Mouse (Mus musculus) hindbrain, embryonic 14.5 days (tissue): ENCODE measurements around the gene Cptp. TPM values are rescaled to one million over a fixed set of nuclear protein-coding genes. Genes with fewer than 3 reads are reported as not detected.

Source experiments
- ATAC-seq: fragments of 200-750 bp; cut with Nextera tagmentation; 2 replicates; pipeline ENCODE4 v1.8.0; 2017; ENCODE audit warnings: moderate number of reproducible peaks, mild to moderate bottlenecking, moderate TSS enrichment, moderate library complexity; ENCODE audit not compliant: low FRiP score
- DNase-seq: peaks from one replicate; pipeline ENCODE4 v3.0.0-alpha.2; 2015; ENCODE audit warnings: low spot score
- H3K27ac ChIP-seq: fragments of 300-500 bp; sonication (generic); 2 replicates; pipeline ENCODE4 v1.5.1; 2014; ENCODE audit warnings: mild to moderate bottlenecking, moderate library complexity
- H3K27me3 ChIP-seq: fragments of 300-500 bp; sonication (generic); 2 replicates; pipeline ENCODE4 v1.6.1; 2014; ENCODE audit warnings: mild to moderate bottlenecking, low read length, mixed read lengths; ENCODE audit not compliant: control insufficient read depth, insufficient read depth
- H3K36me3 ChIP-seq: fragments of 300-500 bp; sonication (generic); replicated peaks from 2 replicates; pipeline ENCODE4 v1.6.1; 2014; ENCODE audit not compliant: control insufficient read depth, insufficient read depth
- H3K4me1 ChIP-seq: fragments of 300-500 bp; sonication (generic); replicated peaks from 2 replicates; pipeline ENCODE4 v1.6.1; 2014; ENCODE audit warnings: antibody characterized with exemption, low read length, mixed read lengths; ENCODE audit not compliant: control insufficient read depth, insufficient read depth
- H3K4me2 ChIP-seq: fragments of 300-500 bp; sonication (generic); replicated peaks from 2 replicates; pipeline ENCODE4 v1.6.1; 2014; ENCODE audit warnings: mild to moderate bottlenecking, moderate library complexity
- H3K4me3 ChIP-seq: fragments of 300-500 bp; sonication (generic); replicated peaks from 2 replicates; pipeline ENCODE4 v1.5.1; 2014; ENCODE audit warnings: mild to moderate bottlenecking, low read length
- H3K9ac ChIP-seq: fragments of 300-500 bp; sonication (generic); 2 replicates; pipeline ENCODE4 v1.6.1; 2014
- H3K9me3 ChIP-seq: fragments of 300-500 bp; sonication (generic); 2 replicates; pipeline ENCODE4 v1.6.1; 2016; ENCODE audit warnings: low read length; ENCODE audit not compliant: control insufficient read depth
- WGBS: fragments of 180-500 bp; shearing (Covaris S2); extraction: QIAGEN DNeasy Blood & Tissue Kit; methylation state at CpG from one replicate; pipeline ENCODE4 v1.1.7; 2014; 5-methylcytosine and 5-hydroxymethylcytosine counted together
- microRNA-seq: library from miRNA; unstranded; fragments of <30 nt; microRNA quantifications from one replicate; pipeline ENCODE4, GENCODE M21; 2016
- polyA plus RNA-seq: library from polyadenylated mRNA; unstranded; fragments of >200 nt; fragmentation: Nextera tagmentation; extraction: Ambion mirVana; gene quantifications from 2 replicates; pipeline ENCODE4 v1.2.1, GENCODE M21; 2014

The Cptp gene
- polyA plus RNA-seq, 1 experiment from 2014 or later, result 33.5 TPM

GRCm38 (mm10) chr4:155831205-155831766, 38.0 kb downstream of the Cptp start, which contains the start of gene Aurkaip1:
Gene Aurkaip1 (plus strand): TSS chr4:155831272.
- Histone ChIP-seq H3K4me2 (peak within 1 kb of the TSS; percentile 99), H3K36me3 (peaks cover 35% of the 10 kb centered on the region), H3K4me1 (peaks cover 19% of the 10 kb centered on the region), H3K9ac (peak within 1 kb of the TSS; percentile 89), H3K9me3 (no peaks in the 10 kb centered on the region), H3K27ac (peak within 1 kb of the TSS; percentile 89), H3K4me3 (peak within 1 kb of the TSS; percentile 64), H3K27me3 (no peaks in the 10 kb centered on the region)
- ATAC-seq (peak; percentile 92), DNase-seq (peak; percentile 95)
- WGBS, result under 1% methylated on average over 49 of the region's 49 CpGs

DNA sequence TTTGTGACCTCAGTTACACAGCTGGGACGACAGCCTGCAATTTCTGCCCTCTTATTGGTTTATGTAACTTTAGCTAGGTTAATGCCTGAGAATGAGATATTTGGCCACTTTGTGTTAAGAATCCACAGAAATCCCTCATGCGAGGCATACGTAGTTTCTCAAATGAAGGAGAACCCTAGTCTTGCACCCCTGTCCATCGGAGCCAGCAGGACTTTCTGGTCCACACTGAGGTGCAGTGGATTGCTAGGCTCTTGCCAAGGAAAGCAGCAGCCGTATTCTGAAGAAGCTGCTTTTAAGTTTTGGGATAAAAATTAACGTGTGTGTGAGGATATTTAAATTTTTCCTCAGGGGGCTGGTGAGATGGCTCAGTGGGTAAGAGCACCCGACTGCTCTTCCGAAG, 38.6 kb downstream of the Cptp start:
- no peak for DNase-seq
- Histone ChIP-seq H3K4me1 (peaks cover 19% of the 10 kb centered on the region), H3K27me3 (no peaks in the 10 kb centered on the region), H3K36me3 (peaks cover 39% of the 10 kb centered on the region), H3K9ac (no peak overlapping the region), H3K9me3 (no peaks in the 10 kb centered on the region), H3K4me2 (peak overlapping the region; percentile 99), H3K4me3 (peak overlapping the region; percentile 64; the same call in 1 of the 2 replicates), H3K27ac (no peak overlapping the region)
- 53% methylated on average over 8 of the region's 8 CpGs for WGBS
- ATAC-seq, result no peak

- Histone ChIP-seq H3K4me2 (no peak overlapping the region), H3K4me3 (no peak overlapping the region), H3K9me3 (no peaks in the 10 kb centered on the region), H3K27me3 (no peaks in the 10 kb centered on the region), H3K27ac (no peak overlapping the region), H3K9ac (no peak overlapping the region), H3K36me3 (peaks cover 46% of the 10 kb centered on the region), H3K4me1 (peaks cover 19% of the 10 kb centered on the region)
- ATAC-seq, result no peak
- 92% methylated on average over 4 of the region's 4 CpGs for WGBS
- DNase-seq, result no peak
Measured at GRCm38 (mm10) chr4:155829866-155830265, 39.4 kb downstream of the Cptp start.

- Histone ChIP-seq H3K4me2 (no peak overlapping the region), H3K27ac (no peak overlapping the region), H3K36me3 (peaks cover 97% of the 10 kb centered on the region), H3K4me3 (no peak overlapping the region), H3K4me1 (no peaks in the 10 kb centered on the region), H3K9me3 (no peaks in the 10 kb centered on the region), H3K27me3 (no peaks in the 10 kb centered on the region), H3K9ac (no peak overlapping the region)
- DNase-seq (no peak), ATAC-seq (no peak)
- WGBS, result 96% methylated on average over 16 of the region's 16 CpGs
Measured at GRCm38 (mm10) chr4:155823443-155823842, 45.8 kb downstream of the Cptp start.

- H3K36me3 ChIP-seq, result peaks cover 98% of the 10 kb centered on the region
- no peaks in the 10 kb centered on the region for H3K27me3 ChIP-seq
- H3K9ac ChIP-seq, result no peak overlapping the region
- DNase-seq (no peak), ATAC-seq (no peak)
- 79% methylated on average over 7 of the region's 7 CpGs for WGBS
- no peak overlapping the region for H3K4me3 ChIP-seq
- no peaks in the 10 kb centered on the region for H3K9me3 ChIP-seq
- no peaks in the 10 kb centered on the region for H3K4me1 ChIP-seq
- H3K4me2 ChIP-seq, result no peak overlapping the region
- H3K27ac ChIP-seq, result no peak overlapping the region
Measured at GRCm38 (mm10) chr4:155821025-155821424, 48.2 kb downstream of the Cptp start.

DNA sequence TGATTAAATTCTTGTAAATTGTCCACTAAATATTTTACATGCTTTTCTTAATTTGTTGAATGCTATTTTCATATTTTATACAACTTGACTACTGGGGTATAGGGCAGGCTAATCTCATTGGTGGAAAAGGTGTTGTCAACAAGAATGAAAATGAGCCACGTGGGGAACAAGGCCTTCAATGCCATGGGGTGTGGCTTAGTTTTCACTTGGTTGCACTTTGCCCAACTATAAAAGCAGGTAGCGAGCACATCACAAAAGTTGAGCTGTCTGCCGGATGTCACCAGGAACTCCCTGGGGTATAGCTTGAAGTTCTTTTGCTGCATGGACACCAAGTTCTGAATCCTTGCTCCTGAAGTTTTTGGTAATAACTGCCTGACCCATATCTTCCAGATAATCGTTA, 51.7 kb downstream of the Cptp start:
- Histone ChIP-seq H3K9ac (no peak overlapping the region), H3K27me3 (no peaks in the 10 kb centered on the region), H3K4me1 (peaks cover 16% of the 10 kb centered on the region), H3K27ac (no peak overlapping the region), H3K4me2 (no peak overlapping the region), H3K36me3 (peaks cover 88% of the 10 kb centered on the region), H3K4me3 (no peak overlapping the region), H3K9me3 (no peaks in the 10 kb centered on the region)
- 76% methylated on average over 4 of the region's 4 CpGs for WGBS
- no peak for ATAC-seq
- DNase-seq, result no peak

Small RNA genes lying within 50 kb of the gene (microRNA-seq; reads per million reads assigned to microRNA genes)
- not detected for gene Gm22991

Other genes with a start within 250 kb of the Cptp start
- 43.2 and 47.7 TPM in 2 replicates for gene Cdk11b, start 244.6 kb downstream of the Cptp start, polyA plus RNA-seq
- gene Gm10563, start 224.0 kb downstream of the Cptp start, polyA plus RNA-seq, result not detected in 2 replicates
- gene Mmp23, start 216.1 kb downstream of the Cptp start, polyA plus RNA-seq, result 2.7 and 2.9 TPM in 2 replicates
- gene Mib2, start 200.2 kb downstream of the Cptp start, polyA plus RNA-seq, result 44.9 and 46.1 TPM in 2 replicates
- gene Fndc10, start 175.1 kb downstream of the Cptp start, polyA plus RNA-seq, result 9.0 and 10.3 TPM in 2 replicates
- gene Ssu72, start 164.6 kb downstream of the Cptp start, polyA plus RNA-seq, result 164 and 169 TPM in 2 replicates
- 8.8 and 9.3 TPM in 2 replicates for gene Tmem240, start 134.6 kb downstream of the Cptp start, polyA plus RNA-seq
- 73.0 and 82.2 TPM in 2 replicates for gene Atad3a, start 108.3 kb downstream of the Cptp start, polyA plus RNA-seq
- 24.7 and 27.6 TPM in 2 replicates for gene Vwa1, start 94.7 kb downstream of the Cptp start, polyA plus RNA-seq
- gene Tmem88b, start 83.6 kb downstream of the Cptp start, polyA plus RNA-seq, result 0.84 and 0.93 TPM in 2 replicates
- gene Ankrd65, start 79.0 kb downstream of the Cptp start, polyA plus RNA-seq, result not detected in 2 replicates
- gene Mrpl20, start 66.6 kb downstream of the Cptp start, polyA plus RNA-seq, result 265 and 267 TPM in 2 replicates
- gene Ccnl2, start 57.0 kb downstream of the Cptp start, polyA plus RNA-seq, result 131 and 133 TPM in 2 replicates
- 114 and 126 TPM in 2 replicates for gene Aurkaip1, start 38.2 kb downstream of the Cptp start, polyA plus RNA-seq
- 24.5 and 25.8 TPM in 2 replicates for gene Mxra8, start 29.8 kb downstream of the Cptp start, polyA plus RNA-seq
- gene Dvl1, start 22.0 kb downstream of the Cptp start, polyA plus RNA-seq, result 13.6 and 15.6 TPM in 2 replicates
- gene Tas1r3, start 6.1 kb downstream of the Cptp start, polyA plus RNA-seq, result 0.40 and 0.41 TPM in 2 replicates
- 69.6 and 71.4 TPM in 2 replicates for gene Ints11, start 106 bp upstream of the Cptp start, polyA plus RNA-seq
- 51.8 and 53.8 TPM in 2 replicates for gene Pusl1, start 22.3 kb upstream of the Cptp start, polyA plus RNA-seq
- gene Acap3, start 22.4 kb upstream of the Cptp start, polyA plus RNA-seq, result 71.8 and 73.5 TPM in 2 replicates
- 120 and 125 TPM in 2 replicates for gene Ube2j2, start 74.4 kb upstream of the Cptp start, polyA plus RNA-seq
- 11.2 and 13.5 TPM in 2 replicates for gene C1qtnf12, start 92.9 kb upstream of the Cptp start, polyA plus RNA-seq
- 38.4 and 38.8 TPM in 2 replicates for gene B3galt6, start 123.2 kb upstream of the Cptp start, polyA plus RNA-seq
- 112 and 114 TPM in 2 replicates for gene Sdf4, start 123.4 kb upstream of the Cptp start, polyA plus RNA-seq
- gene Tnfrsf4, start 144.4 kb upstream of the Cptp start, polyA plus RNA-seq, result 0.79 TPM in 1 of 2 replicates, not detected in the other
- gene Tnfrsf18, start 156.7 kb upstream of the Cptp start, polyA plus RNA-seq, result 1.9 and 2.3 TPM in 2 replicates
- gene Ttll10, start 190.0 kb upstream of the Cptp start, polyA plus RNA-seq, result 0.11 TPM in 1 of 2 replicates, not detected in the other
- 29.1 and 30.5 TPM in 2 replicates for gene 9430015G10Rik, start 240.5 kb upstream of the Cptp start, polyA plus RNA-seq